Mouse (Mus musculus) liver, adult 2 months (tissue): ENCODE results near the gene Gm12355. TPM values are rescaled to one million over a fixed set of nuclear protein-coding genes. Genes with fewer than 3 reads are reported as not detected.
"Not testable (repeated sequence)": the region's sequence is repeated elsewhere in the genome, so short reads cannot be mapped to it uniquely, and the experiment has no call there.

Experiments
- DNase-seq: peaks from one replicate; pipeline ENCODE4 v3.0.0-alpha.2; 2011; ENCODE audit warnings: low read depth, low spot score; ENCODE audit errors: extremely low read depth
- H3K27ac ChIP-seq: fragments of 200-500 bp; replicated peaks from 2 replicates; pipeline ENCODE4 v1.5.1; 2012; ENCODE audit warnings: low read depth, mild to moderate bottlenecking, control low read depth, inconsistent platforms, low read length; ENCODE audit not compliant: insufficient read depth
- H3K27me3 ChIP-seq: fragments of 200-500 bp; 2 replicates; pipeline ENCODE4 v1.6.1; 2012; ENCODE audit warnings: mild to moderate bottlenecking, moderate library complexity, low read length, inconsistent platforms; ENCODE audit not compliant: control insufficient read depth, insufficient read depth
- H3K36me3 ChIP-seq: fragments of 200-500 bp; 2 replicates; pipeline ENCODE4 v1.6.1; 2012; ENCODE audit warnings: low read length, inconsistent platforms; ENCODE audit not compliant: control insufficient read depth, insufficient read depth
- H3K4me1 ChIP-seq: fragments of 200-500 bp; 2 replicates; pipeline ENCODE4 v1.6.1; 2011; ENCODE audit warnings: low read length; ENCODE audit not compliant: control insufficient read depth, insufficient read depth
- H3K4me3 ChIP-seq: fragments of 200-500 bp; 2 replicates; pipeline ENCODE4 v1.5.1; 2011; ENCODE audit warnings: low read depth, mild to moderate bottlenecking, control low read depth, low read length, moderate library complexity; ENCODE audit not compliant: insufficient read depth
- H3K79me2 ChIP-seq: fragments of 200-500 bp; 2 replicates; pipeline ENCODE4 v1.6.1; 2012; ENCODE audit warnings: inconsistent platforms, mild to moderate bottlenecking, low read length, moderate library complexity; ENCODE audit not compliant: control insufficient read depth, insufficient read depth
- H3K9ac ChIP-seq: fragments of 200-500 bp; 2 replicates; pipeline ENCODE4 v1.6.1; 2012; ENCODE audit warnings: low read depth, mild to moderate bottlenecking, control low read depth, inconsistent platforms, low read length
- CTCF ChIP-seq: fragments of 200-500 bp; IDR thresholded peaks from 2 replicates; pipeline ENCODE4 v1.5.1; 2011; ENCODE audit warnings: low read depth, low read length, control low read depth
- POLR2A ChIP-seq: fragments of 200-500 bp; IDR thresholded peaks from 2 replicates; pipeline ENCODE4 v1.6.1; 2011; ENCODE audit warnings: low read length, control low read depth; ENCODE audit not compliant: insufficient read depth; ENCODE audit errors: extremely low read depth
- WGBS: fragments of 180-500 bp; shearing (Covaris S2); methylation state at CpG from one replicate; pipeline ENCODE4 v1.1.7; 2018; 5-methylcytosine and 5-hydroxymethylcytosine counted together
- polyA plus RNA-seq: library from polyadenylated mRNA; depleted of rRNA; stranded (reverse); fragments of >200 nt; gene quantifications from 2 replicates; pipeline ENCODE4 v1.2.3, GENCODE M21; 2012
- total RNA-seq: library from RNA; depleted of rRNA; stranded (reverse); fragments of >200 nt; gene quantifications from 2 replicates; pipeline ENCODE4 v1.2.3, GENCODE M21; 2014

The Gm12355 gene
- total and polyA plus RNA-seq, 2 experiments = not detected

DNA sequence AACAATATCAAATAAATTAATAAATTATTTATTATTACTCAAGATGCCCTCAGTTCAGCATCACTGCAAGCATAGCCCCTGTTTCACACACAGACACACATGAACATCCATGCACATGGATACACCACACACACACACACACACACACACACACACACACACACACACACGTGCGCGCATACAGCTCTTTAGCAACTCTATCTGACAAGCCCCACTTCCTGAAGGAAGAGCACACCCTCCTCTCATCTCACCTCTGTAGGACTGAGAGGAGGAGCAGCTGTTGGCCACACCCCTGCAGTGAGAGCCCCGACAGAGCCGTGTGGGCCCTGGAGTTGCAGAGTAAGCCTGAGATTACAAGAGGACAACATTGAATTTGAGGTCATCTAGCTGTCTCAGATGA, 14.6 kb upstream of the Gm12355 start:
- Histone ChIP-seq H3K9ac (no peak overlapping the region), H3K4me3 (no peak overlapping the region), H3K27ac (no peak overlapping the region), H3K79me2 (no peaks in the 10 kb centered on the region), H3K36me3 (no peaks in the 10 kb centered on the region), H3K4me1 (no peaks in the 10 kb centered on the region), H3K27me3 (no peaks in the 10 kb centered on the region)
- no peak for TF ChIP-seq CTCF
- TF ChIP-seq POLR2A = no peak
- WGBS = 63% methylated on average over 5 of the region's 5 CpGs
- DNase-seq = no peak

DNA sequence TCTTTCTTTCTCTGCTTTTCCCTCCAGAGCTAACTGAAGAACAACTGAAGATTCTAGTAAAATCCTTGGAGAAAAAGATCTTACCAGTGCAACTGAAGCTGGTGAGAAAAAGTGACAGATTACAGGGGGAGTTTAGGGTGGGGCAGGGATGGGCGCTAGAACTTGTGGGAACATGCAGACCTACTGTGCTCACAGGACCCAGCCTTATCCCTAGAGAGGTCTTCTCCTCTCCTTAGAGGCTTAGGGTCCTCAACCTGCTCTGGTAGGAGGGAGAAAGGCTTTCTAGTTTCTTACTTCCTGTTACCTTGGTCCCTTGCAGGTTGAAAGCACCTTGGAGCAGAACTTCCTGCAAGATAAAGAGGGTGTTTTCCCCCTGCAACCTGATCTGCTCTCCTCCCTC, 12.0 kb upstream of the Gm12355 start:
- no peak overlapping the region for H3K4me3 ChIP-seq
- TF ChIP-seq POLR2A (no peak), CTCF (no peak)

DNA sequence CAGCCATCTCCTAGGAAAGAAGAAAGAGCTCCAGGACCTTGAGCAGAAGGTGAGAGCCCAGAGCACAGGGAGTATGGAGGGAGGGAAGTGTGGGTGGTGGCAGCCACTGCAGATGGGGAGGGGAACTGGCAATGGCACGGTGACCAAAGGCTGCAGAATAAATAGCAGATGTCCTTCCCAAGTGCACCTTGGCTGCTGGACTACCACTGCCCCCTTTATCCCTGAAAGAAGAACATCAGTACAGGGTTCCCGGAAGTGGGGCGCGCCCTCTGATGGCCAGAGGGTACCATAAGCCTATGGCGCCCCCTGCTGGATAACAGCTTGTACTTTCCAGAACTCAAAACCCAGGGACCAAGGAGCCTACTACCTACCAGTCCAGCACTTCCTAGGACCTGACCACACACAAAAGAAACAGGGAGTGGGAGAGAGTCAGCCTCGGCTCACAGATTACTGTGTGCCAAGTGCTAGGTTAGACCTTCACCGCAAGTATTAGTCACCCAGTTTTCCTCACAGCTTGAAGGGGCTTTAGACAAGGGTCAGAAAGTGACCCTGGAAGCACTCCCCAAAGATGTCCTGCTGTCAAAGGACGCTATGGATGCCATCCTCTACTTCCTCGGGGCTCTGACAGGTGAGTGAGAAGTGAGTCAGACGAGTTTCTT, 10.0 kb upstream of the Gm12355 start:
- not testable (repeated sequence) for H3K9ac ChIP-seq, H3K27ac ChIP-seq, H3K27me3 ChIP-seq, H3K4me3 ChIP-seq, DNase-seq, H3K79me2 ChIP-seq, H3K36me3 ChIP-seq, H3K4me1 ChIP-seq
- peak; percentile 44 for TF ChIP-seq CTCF
- WGBS = 30% methylated on average over 10 of the region's 10 CpGs

More for the DNA sequence above, 12.0 kb upstream of the Gm12355 start:
- WGBS = 80% methylated on average over 1 of the region's 1 CpGs
- DNase-seq = no peak
- Histone ChIP-seq H3K9ac (no peak overlapping the region), H3K27ac (no peak overlapping the region), H3K79me2 (no peaks in the 10 kb centered on the region), H3K27me3 (no peaks in the 10 kb centered on the region), H3K36me3 (no peaks in the 10 kb centered on the region), H3K4me1 (no peaks in the 10 kb centered on the region)

DNA sequence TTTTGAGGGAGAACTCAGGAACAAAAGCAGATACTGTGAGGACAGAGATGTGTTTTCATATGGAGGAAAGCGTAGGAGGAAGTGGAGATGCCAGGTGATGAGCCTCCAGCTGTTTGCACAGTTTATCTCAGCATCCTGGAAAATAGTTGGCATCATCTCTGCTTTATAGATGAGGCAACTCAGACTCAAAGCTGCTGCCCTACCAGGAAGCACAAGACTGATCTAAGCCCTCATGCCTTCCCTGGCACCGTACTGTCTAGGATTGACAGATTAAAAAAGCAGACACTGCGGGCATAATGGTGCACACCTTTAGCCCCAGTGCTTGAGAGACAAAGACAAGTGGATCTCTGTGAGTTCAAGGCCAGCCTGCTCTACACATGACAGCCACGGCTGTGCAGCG, 5.2 kb upstream of the Gm12355 start:
- DNase-seq = no peak
- TF ChIP-seq POLR2A (no peak), CTCF (no peak)
- Histone ChIP-seq H3K9ac (no peak overlapping the region), H3K36me3 (no peaks in the 10 kb centered on the region), H3K27me3 (no peaks in the 10 kb centered on the region), H3K79me2 (no peaks in the 10 kb centered on the region), H3K4me3 (no peak overlapping the region), H3K4me1 (no peaks in the 10 kb centered on the region), H3K27ac (no peak overlapping the region)
- WGBS = 79% methylated on average over 5 of the region's 5 CpGs

DNA sequence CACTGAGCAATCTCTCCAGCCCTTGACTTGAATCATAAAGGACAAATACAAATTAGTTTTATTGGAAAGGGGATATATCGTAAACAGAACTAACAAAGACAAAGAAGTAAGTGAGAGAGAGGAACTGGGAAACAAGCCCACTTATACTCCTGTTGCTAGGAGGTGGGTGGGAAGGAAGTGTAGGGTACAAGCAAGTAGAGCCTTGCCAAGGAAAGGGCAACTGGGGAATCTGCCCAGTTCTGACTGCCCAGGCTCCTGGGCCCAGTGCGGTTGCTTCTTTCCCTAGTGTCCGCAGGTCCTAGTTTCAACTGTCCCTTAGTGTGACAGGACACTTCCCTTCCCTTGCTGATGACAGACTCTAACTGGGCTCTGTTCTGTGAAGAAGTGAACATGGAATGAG, 3.2 kb upstream of the Gm12355 start:
- Histone ChIP-seq H3K4me1 (no peaks in the 10 kb centered on the region), H3K4me3 (no peak overlapping the region), H3K27me3 (no peaks in the 10 kb centered on the region), H3K79me2 (no peaks in the 10 kb centered on the region), H3K9ac (no peak overlapping the region), H3K27ac (no peak overlapping the region), H3K36me3 (no peaks in the 10 kb centered on the region)
- TF ChIP-seq POLR2A (no peak), CTCF (no peak)
- 96% methylated on average over 3 of the region's 3 CpGs for WGBS
- DNase-seq = no peak

DNA sequence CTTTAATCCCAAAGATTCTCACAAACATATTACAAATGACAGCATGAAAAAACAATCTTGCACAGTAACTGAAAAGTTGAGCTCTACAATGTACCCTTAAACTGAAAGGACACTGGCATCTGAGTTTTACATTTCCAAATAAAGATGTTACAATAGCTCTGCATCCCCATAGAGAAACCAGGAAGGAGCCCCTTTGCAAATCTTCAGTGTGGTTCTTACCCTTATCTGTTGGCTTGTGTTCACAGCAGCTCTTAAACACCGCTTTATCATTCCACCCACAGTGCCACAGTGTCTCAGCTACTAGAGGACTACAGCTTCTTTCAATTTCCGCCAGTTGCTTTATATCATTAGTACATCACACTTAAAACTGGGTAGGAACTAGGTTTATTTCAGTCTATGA, 1.1 kb downstream of the Gm12355 start:
- 96% methylated on average over 2 of the region's 2 CpGs for WGBS
- H3K27me3 ChIP-seq, H3K27ac ChIP-seq, H3K79me2 ChIP-seq, H3K9ac ChIP-seq, DNase-seq, H3K4me3 ChIP-seq, H3K36me3 ChIP-seq, H3K4me1 ChIP-seq: not testable (repeated sequence)

DNA sequence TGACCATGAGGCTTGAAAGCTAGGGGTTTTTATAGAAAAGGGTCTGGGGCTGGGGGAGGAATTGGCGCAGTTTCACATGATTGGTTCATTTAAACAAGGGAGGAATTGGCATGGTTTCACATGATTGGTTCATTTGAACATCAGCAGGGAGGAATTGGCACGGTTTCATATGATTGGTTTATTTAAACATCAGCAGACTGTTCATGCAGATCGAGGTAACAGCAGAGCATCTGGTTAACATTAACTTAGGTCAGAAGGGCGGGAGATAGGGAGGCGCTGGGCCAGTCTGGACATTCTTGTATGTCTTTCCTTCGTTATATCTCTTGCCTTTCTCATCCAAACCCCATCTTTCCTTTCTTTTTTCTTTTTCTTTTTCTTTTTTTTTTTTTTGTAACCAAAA, 1.5 kb downstream of the Gm12355 start:
- DNase-seq = peak; percentile 48

More for the DNA sequence above, 1.5 kb downstream of the Gm12355 start:
- not testable (repeated sequence) for H3K36me3 ChIP-seq, H3K4me1 ChIP-seq, H3K4me3 ChIP-seq, H3K79me2 ChIP-seq, H3K9ac ChIP-seq, H3K27me3 ChIP-seq, H3K27ac ChIP-seq
- WGBS = 61% methylated on average over 6 of the region's 6 CpGs
